Mouse (Mus musculus): ENCODE measurements around the gene Tmem106c.

The Tmem106c gene

GRCm38 (mm10) chr15:97954671-97955070 lies 9.3 kb upstream of the Tmem106c start:
- DNase-seq, result no peak

- no peak for DNase-seq
Observed at GRCm38 (mm10) chr15:97955286-97955685, 8.7 kb upstream of the Tmem106c start.

GRCm38 (mm10) chr15:97955742-97956141 lies 8.3 kb upstream of the Tmem106c start:
- no peak for DNase-seq

GRCm38 (mm10) chr15:97956416-97956815 lies 7.6 kb upstream of the Tmem106c start:
- DNase-seq, result no peak

GRCm38 (mm10) chr15:97963329-97963988 lies 541 bp upstream of the Tmem106c start:
- DNase-seq, result no peak

GRCm38 (mm10) chr15:97964836-97965187 lies 812 bp downstream of the Tmem106c start:
- DNase-seq, result peak; percentile 62 to 67

- DNase-seq, result peak in 1 of 2 experiments; percentile 30
Observed at GRCm38 (mm10) chr15:97965311-97966045, 1.5 kb downstream of the Tmem106c start.

GRCm38 (mm10) chr15:97970299-97970698 lies 6.3 kb downstream of the Tmem106c start:
- DNase-seq, result peak; percentile 63 to 69

GRCm38 (mm10) chr15:97972580-97972979 lies 8.6 kb downstream of the Tmem106c start:
- no peak for DNase-seq

GRCm38 (mm10) chr15:97973248-97974005 lies 9.4 kb downstream of the Tmem106c start:
- DNase-seq, result no peak

- no peak for DNase-seq
Observed at GRCm38 (mm10) chr15:97981560-97981959, 17.6 kb downstream of the Tmem106c start.

GRCm38 (mm10) chr15:97989544-97989943 lies 25.5 kb downstream of the Tmem106c start:
- no peak for DNase-seq

- peak; percentile 39 to 51 for DNase-seq
Observed at GRCm38 (mm10) chr15:97990124-97990523, 26.1 kb downstream of the Tmem106c start.

GRCm38 (mm10) chr15:97990721-97991120 lies 26.7 kb downstream of the Tmem106c start:
- no peak for DNase-seq

- DNase-seq, result no peak
Observed at GRCm38 (mm10) chr15:97991285-97991895, 27.4 kb downstream of the Tmem106c start.

GRCm38 (mm10) chr15:97992027-97992711 lies 28.2 kb downstream of the Tmem106c start:
- peak; percentile 57 to 60 for DNase-seq

- DNase-seq, result peak; percentile 89 to 91
Observed at GRCm38 (mm10) chr15:97992712-97993286, 28.8 kb downstream of the Tmem106c start.

- peak; percentile 83 to 88 for DNase-seq
Observed at GRCm38 (mm10) chr15:97996716-97997256, 32.8 kb downstream of the Tmem106c start.

- no peak for DNase-seq
Observed at GRCm38 (mm10) chr15:97999546-97999945, 35.5 kb downstream of the Tmem106c start.

- DNase-seq, result no peak
Observed at GRCm38 (mm10) chr15:97999991-98000390, 36.0 kb downstream of the Tmem106c start.

GRCm38 (mm10) chr15:98001321-98002112 lies 37.5 kb downstream of the Tmem106c start:
- peak in 1 of 2 experiments; percentile 33 for DNase-seq

Data from cerebellum, postnatal 10 days (tissue).